Mouse (Mus musculus) testis, adult 2 months (tissue): ENCODE measurements around the gene Kctd21.

Experiments
- CTCF ChIP-seq: fragments of 200-500 bp; IDR thresholded peaks from 2 replicates; pipeline ENCODE4 v1.5.1; 2012; ENCODE audit warnings: low read depth, mild to moderate bottlenecking, inconsistent platforms, low read length, moderate library complexity; ENCODE audit not compliant: control insufficient read depth, insufficient read depth, insufficient replicate concordance
- POLR2A ChIP-seq: fragments of 200-500 bp; IDR thresholded peaks from 2 replicates; pipeline ENCODE4 v1.6.1; 2012; ENCODE audit warnings: low read depth, mild to moderate bottlenecking, inconsistent platforms, low read length, moderate library complexity; ENCODE audit not compliant: control insufficient read depth

DNA sequence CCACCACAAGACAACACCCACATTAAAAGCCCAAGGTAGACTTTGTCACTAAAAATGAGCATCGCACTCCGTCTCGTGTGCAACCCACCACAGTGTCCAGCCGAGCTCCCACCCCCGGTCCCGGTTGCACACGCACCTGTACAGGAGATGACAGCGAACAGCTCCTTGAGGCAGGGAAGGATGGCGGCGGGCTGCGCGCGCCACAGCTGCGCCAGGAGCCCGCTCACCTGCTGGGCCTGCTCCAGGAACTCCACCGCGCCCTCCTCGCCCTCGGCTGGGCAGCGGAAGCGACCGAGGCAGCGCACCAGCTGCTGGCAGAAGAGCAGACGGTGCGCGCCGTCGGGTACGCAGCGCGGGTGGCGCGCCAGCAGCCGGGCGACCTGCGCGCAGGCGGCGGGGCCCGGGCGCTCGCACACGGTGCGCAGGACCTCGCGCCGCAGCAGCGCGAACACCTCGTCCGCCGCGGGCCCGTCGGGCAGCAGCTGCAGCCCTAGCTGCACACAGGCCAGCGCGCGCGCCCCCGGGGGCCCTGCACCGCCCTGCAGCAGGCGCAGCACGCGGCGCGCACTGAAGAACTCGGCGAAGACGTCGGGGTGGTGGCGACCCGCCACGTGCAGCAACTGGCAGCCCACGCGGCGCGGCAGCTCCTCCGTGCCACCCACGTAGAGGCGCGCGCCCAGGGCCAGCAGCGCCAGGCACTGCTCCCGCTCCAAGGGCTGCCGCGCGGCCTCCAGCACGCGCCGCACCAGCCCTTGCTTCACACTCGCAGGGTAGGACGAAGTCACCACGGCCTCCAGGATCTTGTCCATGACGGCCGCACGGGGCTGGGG is 6.8 kb upstream of the Kctd21 start:
- TF ChIP-seq CTCF (no peak), POLR2A (no peak)
